Mouse (Mus musculus) testis, adult 2 months (tissue): ENCODE measurements at regions not wholly inside any gene's neighbourhood (a gene's known extent, or its start where the extent isn't known, plus 50 kb on each side); places are given as distances from the start of the nearest gene placed in this dataset.
"Not testable (repeated sequence)": the region's sequence is repeated elsewhere in the genome, so short reads cannot be mapped to it uniquely, and the experiment has no call there.

Experiments
- H3K27ac ChIP-seq: fragments of 200-500 bp; 2 replicates; pipeline ENCODE4 v1.5.1; 2012; ENCODE audit warnings: low read depth, low read length; ENCODE audit not compliant: control insufficient read depth, insufficient read depth
- H3K27me3 ChIP-seq: fragments of 200-500 bp; 2 replicates; pipeline ENCODE4 v1.6.1; 2012; ENCODE audit warnings: mild to moderate bottlenecking, low read length, moderate library complexity; ENCODE audit not compliant: control insufficient read depth, insufficient read depth
- H3K36me3 ChIP-seq: fragments of 200-500 bp; 2 replicates; pipeline ENCODE4 v1.6.1; 2012; ENCODE audit warnings: mild to moderate bottlenecking, low read length; ENCODE audit not compliant: control insufficient read depth, insufficient read depth
- H3K4me1 ChIP-seq: fragments of 200-500 bp; 2 replicates; pipeline ENCODE4 v1.6.1; 2012; ENCODE audit warnings: low read length; ENCODE audit not compliant: control insufficient read depth, insufficient read depth
- H3K4me3 ChIP-seq: fragments of 200-500 bp; 2 replicates; pipeline ENCODE4 v1.5.1; 2012; ENCODE audit warnings: low read depth, mild to moderate bottlenecking, low read length, moderate library complexity, mixed read lengths; ENCODE audit not compliant: control insufficient read depth
- CTCF ChIP-seq: fragments of 200-500 bp; IDR thresholded peaks from 2 replicates; pipeline ENCODE4 v1.5.1; 2012; ENCODE audit warnings: low read depth, mild to moderate bottlenecking, inconsistent platforms, low read length, moderate library complexity; ENCODE audit not compliant: control insufficient read depth, insufficient read depth, insufficient replicate concordance
- POLR2A ChIP-seq: fragments of 200-500 bp; IDR thresholded peaks from 2 replicates; pipeline ENCODE4 v1.6.1; 2012; ENCODE audit warnings: low read depth, mild to moderate bottlenecking, inconsistent platforms, low read length, moderate library complexity; ENCODE audit not compliant: control insufficient read depth

DNA sequence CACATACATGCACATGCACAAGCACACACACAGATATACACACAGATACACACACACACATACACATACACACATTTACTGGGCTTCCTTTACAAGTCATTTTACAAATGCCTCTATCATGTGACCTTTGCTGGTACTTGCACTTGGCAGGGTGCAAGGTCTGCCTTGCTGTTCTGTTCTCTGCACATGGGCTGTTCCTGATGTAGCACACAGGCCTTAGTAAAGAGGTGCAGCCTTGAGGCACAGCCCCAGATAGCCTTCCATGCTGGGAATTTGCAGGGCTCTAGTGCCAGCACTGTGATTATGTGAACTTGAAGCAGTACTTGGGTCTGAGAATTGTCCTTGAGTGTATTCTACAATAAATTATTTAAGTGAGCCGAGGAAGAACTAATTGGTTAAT lies 133.9 kb upstream of the Myt1l start:
- Histone ChIP-seq H3K4me1 (no peaks in the 10 kb centered on the region), H3K4me3 (no peak overlapping the region), H3K36me3 (no peaks in the 10 kb centered on the region), H3K27ac (no peak overlapping the region), H3K27me3 (no peaks in the 10 kb centered on the region)
- TF ChIP-seq CTCF (no peak), POLR2A (no peak)

DNA sequence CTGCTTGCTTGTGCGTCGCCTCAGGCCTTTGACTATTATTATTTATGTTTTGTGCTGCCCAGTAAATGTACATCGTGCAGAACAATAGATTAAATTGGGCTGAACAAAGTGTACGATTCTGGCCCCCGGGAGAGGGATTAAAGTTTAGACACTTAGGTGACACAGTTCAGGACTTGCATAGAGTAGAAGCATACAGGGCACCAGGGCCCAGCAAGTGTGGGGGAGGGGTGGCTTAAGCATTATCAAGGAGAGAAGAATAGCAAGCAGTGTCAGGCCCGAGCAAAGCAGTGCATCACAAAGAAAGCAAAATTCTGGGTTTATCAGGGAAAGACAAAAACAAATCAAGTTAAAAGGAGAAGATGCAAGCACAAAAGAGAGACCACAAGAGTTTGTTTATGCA lies 133.3 kb upstream of the Myt1l start:
- Histone ChIP-seq H3K4me1 (no peaks in the 10 kb centered on the region), H3K27ac (peak overlapping the region; percentile 6; the same call in 1 of the 2 replicates), H3K27me3 (no peaks in the 10 kb centered on the region), H3K36me3 (no peaks in the 10 kb centered on the region), H3K4me3 (no peak overlapping the region)
- no peak for TF ChIP-seq CTCF

DNA sequence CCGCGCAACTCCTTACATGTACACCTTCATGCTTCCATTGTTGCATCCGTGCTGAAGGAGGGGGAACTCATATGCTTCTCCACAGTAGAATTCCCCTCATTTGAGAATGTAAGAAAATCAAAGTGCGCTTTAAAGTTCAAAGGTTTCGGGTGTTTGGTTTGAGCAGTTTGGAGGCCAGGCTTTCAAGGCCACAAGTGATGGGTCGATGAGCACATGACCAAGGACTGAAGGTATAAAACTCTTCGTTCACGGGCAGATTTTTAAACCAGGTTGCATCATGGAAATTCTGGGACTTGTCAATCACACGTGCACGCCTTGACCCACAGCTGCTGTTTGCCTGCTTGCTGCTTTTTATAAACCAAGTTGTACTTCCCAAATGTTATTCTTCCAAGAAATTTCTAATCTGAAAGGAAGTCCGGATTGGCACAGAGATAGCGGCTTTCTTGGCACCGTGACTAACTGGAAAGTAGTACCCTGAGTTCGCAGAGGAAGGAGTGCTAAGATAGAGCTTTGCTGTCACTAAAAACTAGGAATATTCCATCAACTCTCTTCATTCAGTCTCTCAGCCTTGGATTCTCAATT lies 132.7 kb upstream of the Myt1l start:
- Histone ChIP-seq H3K27ac (peak overlapping the region; percentile 28; the same call in 1 of the 2 replicates), H3K36me3 (no peaks in the 10 kb centered on the region), H3K4me3 (no peak overlapping the region), H3K27me3 (no peaks in the 10 kb centered on the region), H3K4me1 (no peaks in the 10 kb centered on the region)
- TF ChIP-seq POLR2A (no peak), CTCF (no peak)

DNA sequence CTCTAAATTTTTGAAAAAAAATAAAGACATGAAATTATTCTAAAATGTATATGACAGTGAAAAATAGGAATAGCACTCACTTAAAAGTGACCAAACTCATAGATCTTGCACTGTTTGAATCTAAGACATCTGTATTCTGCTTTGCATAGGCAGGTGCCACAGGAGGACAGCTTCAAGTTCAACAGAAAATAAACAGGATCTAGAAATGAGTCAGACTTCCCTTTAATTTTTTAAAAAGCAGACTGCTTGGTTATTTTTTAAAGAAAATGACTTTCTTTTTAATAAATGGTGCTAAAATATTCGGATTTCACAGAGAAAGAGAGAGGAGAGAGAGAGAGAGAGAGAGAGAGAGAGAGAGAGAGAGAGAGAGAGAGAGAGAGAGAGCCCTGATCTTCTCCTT lies 123.8 kb upstream of the Myt1l start:
- Histone ChIP-seq H3K4me3 (no peak overlapping the region), H3K27ac (no peak overlapping the region), H3K27me3 (no peaks in the 10 kb centered on the region), H3K4me1 (no peaks in the 10 kb centered on the region), H3K36me3 (no peaks in the 10 kb centered on the region)
- TF ChIP-seq POLR2A (no peak), CTCF (no peak)

DNA sequence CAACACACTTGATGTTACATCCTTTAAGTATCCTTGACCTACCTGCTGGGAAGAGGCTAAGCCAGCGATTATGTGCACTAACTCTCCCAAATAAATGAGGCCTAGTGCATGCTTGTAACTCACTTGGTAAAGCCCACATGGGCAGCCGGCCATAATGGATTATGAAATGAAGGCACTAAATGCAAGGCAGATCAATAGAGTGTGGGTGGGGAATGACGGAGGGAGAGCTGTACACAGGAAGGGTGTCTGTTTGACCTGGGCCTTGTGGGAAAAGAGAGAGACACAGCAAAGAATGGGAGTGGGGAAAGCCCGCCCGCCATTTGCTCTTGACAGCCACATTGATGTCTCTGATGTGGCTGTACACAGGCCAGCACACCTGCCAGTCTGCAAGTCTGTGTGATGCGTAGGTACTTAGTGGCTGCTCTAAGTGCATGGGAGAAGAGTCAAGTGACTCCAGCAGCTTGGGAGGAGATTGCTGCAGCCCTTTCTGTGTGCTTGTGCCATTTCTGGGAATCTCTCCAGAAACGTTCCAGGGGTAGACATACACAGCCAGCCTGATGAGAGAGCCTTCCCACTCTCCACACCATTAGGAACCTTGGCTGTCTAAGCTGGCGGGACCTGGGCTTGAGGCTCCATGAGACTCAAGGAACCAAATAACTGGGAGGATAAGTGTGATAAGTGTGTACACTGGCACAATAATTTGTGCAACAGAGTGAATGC lies 118.7 kb upstream of the Myt1l start:
- Histone ChIP-seq H3K27ac (no peak overlapping the region), H3K27me3 (no peaks in the 10 kb centered on the region), H3K36me3 (no peaks in the 10 kb centered on the region), H3K4me1 (no peaks in the 10 kb centered on the region), H3K4me3 (no peak overlapping the region)
- TF ChIP-seq POLR2A = no peak
- TF ChIP-seq CTCF = no peak

DNA sequence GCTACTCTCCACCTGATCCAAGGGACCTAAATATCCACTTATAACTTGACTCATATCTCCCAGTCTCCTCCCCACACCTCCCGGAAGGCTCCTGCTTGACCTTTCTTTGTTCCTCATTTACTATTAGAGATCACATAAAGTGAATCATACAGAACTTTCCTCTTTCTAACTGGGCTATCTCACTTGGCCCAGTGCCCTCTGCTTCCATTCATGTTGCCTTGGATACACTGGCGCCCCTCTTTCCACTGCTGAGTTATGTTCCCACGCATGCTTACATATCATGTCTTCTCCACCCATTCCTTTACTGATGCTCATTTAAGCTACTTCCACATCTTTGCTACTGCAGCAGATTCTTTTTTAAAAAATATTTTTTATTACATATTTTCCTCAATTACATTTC lies 94.2 kb upstream of the Myt1l start:
- no peaks in the 10 kb centered on the region for H3K36me3 ChIP-seq
- no peak for TF ChIP-seq POLR2A
- TF ChIP-seq CTCF = no peak
- H3K27ac ChIP-seq = no peak overlapping the region
- H3K27me3 ChIP-seq = no peaks in the 10 kb centered on the region
- no peak overlapping the region for H3K4me3 ChIP-seq
- no peaks in the 10 kb centered on the region for H3K4me1 ChIP-seq

DNA sequence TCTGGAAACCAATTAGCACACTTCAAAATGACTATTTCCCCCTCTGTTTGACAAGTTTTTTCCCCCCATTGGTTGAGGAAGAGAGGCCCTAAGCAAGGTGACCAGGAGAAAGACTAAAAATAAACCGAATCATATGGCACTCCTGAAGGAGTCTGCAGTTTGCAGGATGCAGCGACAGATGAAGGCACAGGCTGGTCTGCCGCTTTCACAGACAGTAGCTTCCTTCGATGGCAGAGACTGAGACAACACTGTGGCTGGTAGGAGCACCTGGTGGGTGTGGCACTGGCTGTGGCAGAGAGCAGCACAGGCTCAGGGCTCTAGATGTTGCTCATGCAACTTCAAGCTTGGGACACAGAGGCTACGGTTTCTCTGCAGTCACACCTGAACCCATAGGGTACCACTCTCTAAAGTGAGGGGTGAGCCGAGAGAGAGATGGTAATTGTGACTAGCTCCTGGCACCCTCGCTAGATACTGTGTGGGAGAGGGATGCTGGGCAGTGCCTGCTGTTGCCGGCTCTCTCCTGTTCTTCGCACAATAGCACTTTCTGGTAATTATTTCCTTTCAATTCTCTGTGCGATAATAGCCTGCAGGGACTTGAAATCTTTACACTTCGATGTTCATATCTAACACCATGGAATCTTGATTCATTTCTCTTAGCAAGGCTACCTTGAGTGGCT lies 88.7 kb upstream of the Myt1l start:
- Histone ChIP-seq H3K36me3 (no peaks in the 10 kb centered on the region), H3K27me3 (no peaks in the 10 kb centered on the region), H3K4me1 (no peaks in the 10 kb centered on the region), H3K27ac (no peak overlapping the region), H3K4me3 (peak overlapping the region; percentile 72)
- TF ChIP-seq POLR2A = no peak
- no peak for TF ChIP-seq CTCF

DNA sequence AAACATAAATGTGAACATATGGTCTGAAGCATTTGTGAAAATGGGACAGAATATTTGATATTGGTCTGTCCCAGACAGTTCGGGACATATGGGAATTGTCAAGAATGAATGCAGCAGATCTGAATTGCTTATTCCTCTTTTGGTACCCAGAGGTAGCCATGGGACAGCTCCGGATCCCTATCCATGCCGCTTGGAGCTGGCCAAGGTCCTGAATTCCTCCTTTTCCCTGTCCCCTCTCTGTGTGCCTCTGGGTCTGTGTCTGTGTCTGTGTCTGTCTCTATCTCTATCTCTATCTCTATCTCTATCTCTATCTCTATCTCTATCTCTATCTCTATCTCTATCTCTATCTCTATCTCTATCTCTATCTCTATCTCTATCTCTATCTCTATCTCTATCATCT lies 63.0 kb upstream of the Myt1l start:
- H3K27ac ChIP-seq, H3K4me1 ChIP-seq, H3K36me3 ChIP-seq, H3K4me3 ChIP-seq, H3K27me3 ChIP-seq: not testable (repeated sequence)
